ENCODE assay signal across 9 mouse cellular contexts in genomic region chr19:22916643-22917344, GRCm38 (mm10).
A peak's percentile ranks its signal among the peaks of the same experiment; 100 is the strongest.
DNase-seq lines count a peak whose midpoint lies in the region; ATAC-seq and TF ChIP-seq lines count a peak whose summit lies in the region.
"Had no signal": no experiment of that assay in that cellular context is flagged by ENCODE, and none has a peak within 500 bp of the region (broad histone marks: within the 10 kb centered on the region; RNA-seq: fewer than 3 reads in every experiment).

No protein-coding gene starts in this region.

- no peaks in the 10 kb centered on the region for H3K27me3 ChIP-seq in intestine, embryonic 14.5 days (replicated peaks; ENCODE audit: control insufficient read depth, insufficient read depth, low read length)

- H3K4me2 ChIP-seq in intestine, embryonic 14.5 days (ENCODE audit: low read length) = peak overlapping the region; percentile 50; the same call in 1 of the 2 replicates

- 27% methylated on average over 18 of the region's 18 CpGs for WGBS in intestine, embryonic 14.5 days

- H3K4me1 ChIP-seq in cortical plate, adult 2 months (ENCODE audit: control insufficient read depth, insufficient read depth, low read length) = peaks cover 5% of the 10 kb centered on the region; the same call in 1 of the 2 replicates
- peaks cover 4% of the 10 kb centered on the region; the same call in 1 of the 2 replicates for H3K4me1 ChIP-seq in intestine, embryonic 14.5 days (replicated peaks; ENCODE audit: control insufficient read depth, insufficient read depth, low read length)

- DNase-seq in adrenal gland, adult 2 months = peak; percentile 98
- peak; percentile 99 for DNase-seq in gastrocnemius, postnatal 25 days
- peak; percentile 90 for DNase-seq in intestine, embryonic 14.5 days (ENCODE audit: low spot score)
- DNase-seq in left cerebral cortex, adult 8-10 months (ENCODE audit: low spot score in 2 of 2) = peak; percentile 95 to 96
- peak; percentile 97 to 99 for DNase-seq in lung, postnatal 4 days
- peak; percentile 92 for DNase-seq in right cerebral cortex, postnatal 4 days

- TF ChIP-seq CTCF in cortical plate, adult 2 months (IDR thresholded peaks at IDR 0.05; ENCODE audit: extremely low read depth, insufficient read depth, low read length) = no peak

- H3K4me3 ChIP-seq in cortical plate, adult 2 months (ENCODE audit: insufficient read depth, low read length) = no peak overlapping the region
- H3K4me3 ChIP-seq in intestine, embryonic 14.5 days (ENCODE audit: low read depth, low read length) = no peak overlapping the region

- H3K36me3 ChIP-seq in intestine, embryonic 14.5 days (ENCODE audit: control insufficient read depth, insufficient read depth, low read length) = no peaks in the 10 kb centered on the region

- peak; percentile 95 for ATAC-seq in intestine, embryonic 14.5 days (replicated peaks; ENCODE audit: low FRiP score, low TSS enrichment, low read depth)
- ATAC-seq in inflammation-experienced regulatory T-cells, adult 6 months = no peak

- TF ChIP-seq POLR2A in cortical plate, adult 2 months (IDR thresholded peaks at IDR 0.05; ENCODE audit: extremely low read depth, insufficient read depth, low read length) = peak; percentile 68

- H3K9me3 ChIP-seq in intestine, embryonic 14.5 days (ENCODE audit: control insufficient read depth, low read length) = no peaks in the 10 kb centered on the region

- H3K27ac ChIP-seq in cortical plate, adult 2 months (ENCODE audit: insufficient read depth, low read length) = peak overlapping the region; percentile 83
- H3K27ac ChIP-seq in intestine, embryonic 14.5 days (ENCODE audit: low read depth) = peak overlapping the region; percentile 77
- H3K27ac ChIP-seq: macrophage had no signal

- no peak overlapping the region for H3K9ac ChIP-seq in intestine, embryonic 14.5 days (ENCODE audit: low read length)
